Mouse (Mus musculus): ENCODE results near the gene Rbbp9. TPM values are rescaled to one million over a fixed set of nuclear protein-coding genes. Genes with fewer than 3 reads are reported as not detected.
"Not testable (repeated sequence)": the region's sequence is repeated elsewhere in the genome, so short reads cannot be mapped to it uniquely, and the experiment has no call there.

Rbbp9 gene
- polyA plus RNA-seq (2012; rRNA removed): 36.1 and 36.8 TPM in 2 replicates

DNA sequence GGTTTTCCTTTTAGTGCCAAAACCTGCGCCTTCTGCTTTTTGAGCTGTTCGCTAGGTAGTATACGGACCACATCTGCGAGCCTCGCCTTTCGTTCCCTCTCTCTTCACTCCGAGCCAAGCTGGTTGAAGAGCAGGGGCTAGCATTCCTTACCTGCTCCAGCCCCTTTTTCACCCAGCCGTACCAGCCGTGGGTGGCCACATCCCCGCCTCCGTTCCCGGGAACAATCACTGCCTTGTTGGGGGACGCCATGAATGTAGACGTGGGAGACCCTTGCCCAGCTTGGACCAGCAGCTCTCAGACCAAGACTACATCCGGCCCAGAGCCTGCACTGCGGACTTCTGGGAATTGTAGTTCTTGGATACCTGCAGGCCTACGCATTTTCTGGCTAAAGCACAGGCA is at the start of gene Rbbp9:
Gene Rbbp9 (minus strand): TSS at position 341 of the 400 bp plus-strand sequence.
- peak; percentile 47 for DNase-seq (ENCODE audit: low spot score)

DNA sequence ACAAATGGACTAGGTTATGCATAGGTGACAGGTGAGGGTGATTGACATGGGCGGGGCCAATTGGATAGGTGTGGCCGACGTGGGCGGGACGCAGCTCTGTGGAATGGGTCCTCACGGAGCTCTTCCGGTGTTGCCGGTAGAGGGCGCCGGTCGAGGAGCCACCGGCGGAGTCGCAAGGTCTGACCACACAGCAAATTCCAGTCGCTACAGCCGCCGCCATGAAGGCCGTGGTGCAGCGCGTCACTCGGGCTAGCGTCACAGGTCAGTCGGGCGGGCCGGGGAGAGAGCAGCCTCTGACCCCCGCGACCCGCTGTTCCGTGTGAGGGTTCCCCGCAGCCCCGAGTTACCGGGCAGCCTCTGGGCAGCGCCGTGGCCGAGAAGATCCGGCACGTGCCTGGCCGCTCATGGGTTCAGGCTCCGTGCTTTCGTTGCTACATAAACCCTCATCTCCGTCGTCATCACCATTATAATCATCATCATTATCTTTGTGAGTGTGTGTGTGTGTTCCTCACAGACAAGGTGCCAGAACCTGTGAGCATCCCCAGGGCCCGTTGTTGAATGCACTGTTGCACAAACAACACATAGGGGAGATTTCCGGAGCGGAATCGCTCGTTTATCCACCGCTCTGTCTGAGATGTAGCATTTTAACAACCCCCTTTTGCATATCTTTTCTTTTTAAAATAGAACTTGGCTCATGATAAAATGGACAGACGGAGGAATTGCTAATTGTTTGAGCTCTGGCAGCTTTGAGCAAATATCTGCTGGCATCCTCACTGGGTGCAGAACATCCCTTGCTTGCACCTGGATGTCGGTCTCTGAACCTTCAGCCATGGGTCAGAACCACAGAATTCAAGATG is 49.4 kb upstream of the Rbbp9 start, which contains the start of gene Dtd1:
Gene Dtd1 (plus strand): TSS at position 67 of the 857 bp plus-strand sequence.
- DNase-seq (ENCODE audit: low spot score): peak; percentile 79

DNA sequence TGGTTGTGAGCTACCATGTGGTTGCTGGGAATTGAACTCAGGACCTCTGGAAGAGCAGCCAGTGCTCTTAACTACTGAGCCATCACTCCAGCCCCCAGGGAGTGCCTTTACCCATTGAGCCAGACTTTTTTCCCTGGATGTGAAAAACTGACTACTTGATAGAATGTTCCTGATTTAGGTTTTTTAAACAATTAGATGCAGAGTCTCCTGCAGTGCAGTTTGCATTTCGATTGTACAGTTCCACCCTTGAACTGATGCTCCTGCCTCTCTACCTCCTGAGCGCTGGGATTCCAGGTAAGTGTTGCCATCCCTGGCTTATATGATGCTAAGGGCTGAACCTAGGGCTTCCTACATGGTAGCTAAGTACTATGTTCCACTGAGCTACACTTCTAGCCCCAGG is 47.3 kb upstream of the Rbbp9 start:
- DNase-seq (ENCODE audit: low spot score): no peak

DNA sequence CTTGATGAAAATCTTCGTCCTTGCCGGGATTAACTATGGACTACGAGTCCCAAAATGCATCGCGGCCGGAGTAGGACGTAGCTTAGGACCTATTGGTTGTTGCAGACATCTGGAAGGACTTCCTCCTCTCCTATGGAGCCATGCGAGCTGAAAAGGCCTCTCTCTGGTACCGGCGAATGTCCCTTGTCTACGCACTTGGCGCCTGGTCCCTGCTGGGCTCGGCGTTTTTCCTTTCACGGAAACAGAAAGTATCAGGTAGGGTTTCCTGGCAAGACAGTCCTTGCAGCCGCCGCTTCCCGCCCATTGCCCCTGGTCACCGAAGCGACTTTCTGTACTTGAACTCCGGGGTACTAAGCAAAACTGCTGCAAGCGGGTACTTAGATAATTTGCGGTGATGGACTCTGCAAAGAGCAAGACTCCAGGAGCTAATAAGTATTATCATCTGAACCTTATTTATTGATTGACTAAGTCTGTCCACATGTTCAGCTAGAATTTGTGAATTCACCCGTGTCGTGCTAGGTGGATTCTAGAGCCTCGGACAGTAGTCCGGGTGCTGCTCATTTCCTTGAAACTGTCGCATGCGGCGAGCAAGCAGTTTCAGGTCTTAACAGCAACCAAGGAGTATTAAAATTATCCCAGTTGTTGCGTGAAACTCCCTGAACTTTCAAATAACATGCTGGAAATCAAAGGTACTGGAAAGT is 43.4 kb upstream of the Rbbp9 start, which contains the start of gene Smim26:
Gene Smim26 (plus strand): TSS at position 104 of the 701 bp plus-strand sequence.
- peak; percentile 48 for DNase-seq (ENCODE audit: low spot score)

DNA sequence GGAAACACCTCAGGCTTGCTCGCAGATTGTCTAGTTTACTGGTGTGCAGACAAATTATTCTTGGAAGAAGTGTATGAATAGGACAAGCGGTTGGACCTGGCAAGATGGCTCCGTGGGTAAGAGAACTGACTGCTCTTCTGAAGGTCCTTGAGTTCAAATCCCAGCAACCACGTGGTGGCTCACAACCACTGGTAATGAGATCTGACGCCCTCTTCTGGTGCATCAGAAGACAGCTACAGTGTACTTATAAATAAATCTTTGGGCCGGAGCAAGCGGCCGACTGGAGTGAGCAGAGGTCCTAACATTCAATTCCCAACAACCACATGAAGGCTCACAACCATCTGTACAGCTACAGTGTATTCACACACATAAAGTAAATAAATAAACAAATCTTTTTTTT is 42.4 kb upstream of the Rbbp9 start:
- not testable (repeated sequence) for DNase-seq (ENCODE audit: low spot score)

DNA sequence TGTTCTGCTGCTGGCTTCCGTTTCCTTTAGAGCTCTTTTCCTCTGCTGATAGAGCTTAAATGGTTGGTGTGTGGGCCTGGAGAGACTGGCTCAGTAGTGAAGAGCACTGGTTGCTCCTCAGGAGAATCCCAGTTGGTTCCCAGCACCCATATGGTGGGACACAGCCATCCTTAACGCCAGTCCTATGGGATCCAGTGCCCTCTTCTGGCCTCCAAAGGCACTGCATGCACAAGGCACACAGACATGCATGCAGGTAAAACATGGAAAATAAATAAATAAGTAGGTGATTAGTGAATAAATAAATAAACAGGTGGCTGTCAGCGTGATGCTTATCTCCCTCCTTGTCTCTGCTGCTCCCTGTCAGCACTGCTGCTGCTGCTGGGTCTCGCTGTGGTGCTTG is 38.1 kb upstream of the Rbbp9 start:
- DNase-seq (ENCODE audit: low spot score): no peak

DNA sequence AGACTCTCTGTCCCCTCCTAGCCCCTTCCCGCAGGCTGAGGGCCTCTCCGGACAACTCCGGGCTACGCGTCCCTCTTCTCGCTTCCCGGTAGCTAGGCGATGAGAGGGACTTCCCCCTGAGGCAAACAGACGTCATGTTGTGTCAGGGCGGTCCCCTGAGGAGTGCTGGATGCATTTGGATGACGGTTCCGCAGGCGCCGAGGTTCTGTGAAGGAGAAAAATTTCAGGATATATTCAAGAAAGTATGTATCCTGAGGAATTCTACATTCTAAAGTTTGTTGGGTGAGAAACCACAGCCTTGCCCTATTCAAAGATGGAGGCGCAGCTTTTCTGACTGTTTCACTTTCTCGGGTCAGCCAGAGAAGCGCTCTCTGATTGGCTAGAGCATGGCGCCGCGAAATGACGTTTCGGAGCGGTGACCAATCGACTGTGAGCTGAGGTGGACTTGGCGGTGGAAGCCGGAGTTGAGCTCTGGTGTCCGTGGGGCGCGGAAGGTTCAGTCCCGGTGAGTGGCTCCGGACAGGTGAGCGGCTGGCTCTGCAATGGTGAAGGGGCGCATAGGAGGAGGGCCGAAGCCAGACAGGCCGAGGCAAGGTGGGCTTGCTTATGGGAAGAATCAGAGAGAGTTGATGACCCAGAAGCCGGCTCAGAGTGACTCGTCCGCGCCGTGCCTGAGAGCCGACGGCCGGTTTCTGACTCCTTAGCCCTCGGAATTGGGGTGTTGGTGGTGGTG is 5.3 kb upstream of the Rbbp9 start, which contains the start of gene Sec23b:
Gene Sec23b (plus strand): TSS at position 410 of the 733 bp plus-strand sequence.
- DNase-seq (ENCODE audit: low spot score): peak; percentile 85

DNA sequence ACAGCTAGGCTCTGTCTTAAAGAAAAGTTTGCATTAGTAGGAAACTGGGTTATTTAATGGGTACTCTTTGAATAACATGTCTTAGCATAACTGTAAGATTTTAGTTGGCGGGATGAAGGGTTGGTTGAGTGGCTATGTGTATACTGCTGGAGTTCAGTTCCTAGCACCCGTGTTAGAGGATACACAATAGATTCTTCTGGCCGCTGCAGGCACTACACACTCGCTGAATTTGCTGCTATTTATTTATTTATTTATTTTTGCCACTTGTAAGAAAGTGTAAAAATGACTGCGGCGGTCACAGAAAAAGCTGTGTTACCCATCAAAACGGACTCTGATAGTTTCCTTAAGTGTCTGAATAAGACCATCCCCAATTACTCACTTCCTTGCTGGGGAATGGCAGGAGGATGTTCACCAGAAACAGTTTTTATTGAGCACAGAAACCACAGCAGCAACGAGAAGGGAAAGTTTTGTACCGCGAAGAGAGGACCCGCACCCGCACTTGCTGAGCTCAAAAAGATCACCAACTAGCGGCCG is 4.7 kb upstream of the Rbbp9 start:
- DNase-seq (ENCODE audit: low spot score): no peak

DNA sequence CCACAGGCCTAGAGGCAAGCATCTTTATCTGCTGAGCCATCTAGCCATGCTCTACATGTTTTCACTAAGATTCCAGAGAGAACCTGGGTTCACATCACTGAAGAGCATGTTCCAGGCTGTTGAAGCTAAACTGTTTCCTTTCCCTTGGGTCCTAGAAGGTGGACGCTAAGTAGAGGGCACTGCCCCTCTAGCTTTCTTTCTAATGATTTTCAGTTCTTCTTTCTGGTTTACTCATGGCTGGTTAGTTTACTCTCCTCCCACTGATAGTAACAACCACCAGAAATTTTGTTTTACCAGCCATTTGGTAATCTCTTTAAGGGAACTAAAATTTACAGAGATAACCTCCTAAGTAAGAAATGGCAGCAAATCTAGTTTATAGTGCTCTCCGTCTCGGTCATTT is 3.2 kb upstream of the Rbbp9 start:
- no peak for DNase-seq (ENCODE audit: low spot score)

DNA sequence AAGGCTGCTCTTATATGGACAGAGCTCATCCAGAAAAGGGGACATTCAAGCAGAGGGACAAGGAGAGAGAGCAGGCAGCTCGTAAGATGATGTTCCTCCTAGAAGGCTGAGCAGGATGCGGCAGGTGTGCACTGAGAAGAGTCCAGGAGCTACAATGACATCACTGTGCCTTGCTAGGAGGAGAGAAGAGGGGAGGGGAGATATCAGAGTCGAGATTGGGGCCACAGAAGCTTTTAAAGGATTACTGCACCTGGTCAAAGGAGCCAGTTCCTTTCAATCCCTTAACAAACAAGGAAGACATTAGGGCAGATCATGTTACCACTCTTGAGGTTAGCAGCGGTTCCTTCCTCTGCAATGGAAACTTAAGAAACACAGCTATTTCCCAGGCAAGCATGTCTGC is 3.1 kb downstream of the Rbbp9 start:
- no peak for DNase-seq (ENCODE audit: low spot score)

DNA sequence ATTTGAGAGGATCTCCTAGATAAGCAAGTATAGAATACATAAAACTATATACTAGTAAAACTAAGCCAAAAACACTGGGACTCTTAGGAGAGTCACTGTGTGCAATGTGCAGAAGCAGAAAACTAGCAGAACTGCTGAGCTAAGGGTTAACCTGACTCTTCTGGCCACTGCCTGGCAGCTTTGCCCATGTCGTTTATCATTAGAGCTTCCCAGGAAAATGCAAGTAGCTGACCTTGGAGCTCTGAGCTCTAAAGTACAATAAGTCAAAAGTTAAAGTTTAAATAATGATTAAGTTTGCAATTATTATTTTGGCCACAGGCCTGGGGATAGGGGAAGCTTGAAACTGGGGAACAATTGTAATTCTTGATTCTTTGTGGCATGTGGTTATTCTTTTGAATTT is 5.2 kb downstream of the Rbbp9 start:
- no peak for DNase-seq (ENCODE audit: low spot score)

DNA sequence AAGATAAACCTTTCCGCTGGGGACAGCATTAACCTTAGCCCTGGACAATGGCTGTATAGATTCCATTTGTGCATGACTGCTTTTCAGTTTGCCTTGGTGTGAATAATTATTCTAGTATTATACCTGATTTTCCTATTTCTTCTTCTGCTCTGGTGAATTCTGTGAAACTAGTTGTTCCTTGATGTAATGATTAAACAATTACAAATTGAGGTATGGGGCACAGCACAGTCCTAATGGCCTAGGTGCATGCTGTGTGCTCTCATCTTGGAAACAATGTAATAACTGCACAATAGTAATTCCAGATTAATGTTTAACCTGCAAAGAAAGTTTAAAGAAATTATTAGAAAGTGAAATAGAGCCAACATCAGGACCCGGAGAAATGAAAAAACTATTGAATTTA is 5.6 kb downstream of the Rbbp9 start:
- DNase-seq (ENCODE audit: low spot score): no peak

DNA sequence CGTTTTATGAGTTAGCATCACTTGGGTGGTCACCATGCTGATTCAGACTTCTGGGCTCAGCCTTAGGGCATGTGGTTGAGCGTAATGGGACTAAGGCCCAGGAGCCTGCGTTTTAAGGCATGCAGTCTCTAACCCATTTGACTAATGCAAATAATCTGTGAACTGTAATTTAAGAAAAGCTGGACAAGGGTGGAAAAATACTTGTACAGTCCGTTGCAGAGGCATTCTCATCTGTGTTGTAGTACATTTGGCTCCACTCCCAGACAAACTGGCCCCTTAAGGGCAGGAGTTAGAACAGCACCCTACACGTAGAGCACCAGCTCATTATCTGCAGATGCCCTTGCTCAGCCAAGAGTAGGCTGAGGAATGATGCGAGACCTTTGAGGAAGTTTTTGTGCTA is 6.0 kb downstream of the Rbbp9 start:
- no peak for DNase-seq (ENCODE audit: low spot score)

DNA sequence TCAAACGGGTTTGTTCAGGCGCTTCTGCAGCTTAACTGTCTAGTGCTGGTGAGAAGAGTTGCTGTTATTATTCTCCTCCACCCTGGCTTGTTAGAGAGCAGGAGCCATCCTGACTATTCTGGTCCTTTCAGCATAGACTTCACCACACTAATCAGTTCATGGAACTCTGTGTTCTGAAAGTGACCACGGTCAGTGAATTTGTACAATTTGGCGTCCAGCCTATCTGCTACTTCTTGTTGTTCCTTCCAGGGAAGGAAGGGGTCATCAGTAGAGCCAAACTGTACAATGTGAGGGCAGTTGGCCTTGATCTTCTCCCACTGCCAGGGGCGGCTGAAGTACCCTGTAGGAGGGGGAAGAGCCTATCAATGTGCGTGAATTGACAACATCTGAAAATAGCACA is 7.0 kb downstream of the Rbbp9 start:
- no peak for DNase-seq (ENCODE audit: low spot score)

DNA sequence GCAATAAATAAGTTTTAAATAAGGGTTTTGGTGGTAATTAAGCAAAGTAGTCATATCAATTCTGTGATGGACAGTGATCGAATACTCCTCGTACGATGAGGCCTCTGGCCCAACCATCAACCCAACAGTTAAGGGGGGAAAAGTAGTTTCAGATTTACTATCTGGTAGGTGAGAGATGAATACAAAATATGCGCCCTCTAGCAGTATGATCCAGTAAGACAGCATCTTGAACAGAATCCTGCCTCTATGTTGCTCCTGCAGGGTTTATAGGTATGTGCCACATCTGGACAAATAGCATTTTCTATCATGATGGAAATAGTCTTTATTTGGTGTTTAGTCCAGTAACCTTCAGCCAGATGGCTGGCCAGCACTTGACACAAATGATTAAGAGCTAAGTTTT is 9.4 kb downstream of the Rbbp9 start:
- DNase-seq (ENCODE audit: low spot score): no peak

DNA sequence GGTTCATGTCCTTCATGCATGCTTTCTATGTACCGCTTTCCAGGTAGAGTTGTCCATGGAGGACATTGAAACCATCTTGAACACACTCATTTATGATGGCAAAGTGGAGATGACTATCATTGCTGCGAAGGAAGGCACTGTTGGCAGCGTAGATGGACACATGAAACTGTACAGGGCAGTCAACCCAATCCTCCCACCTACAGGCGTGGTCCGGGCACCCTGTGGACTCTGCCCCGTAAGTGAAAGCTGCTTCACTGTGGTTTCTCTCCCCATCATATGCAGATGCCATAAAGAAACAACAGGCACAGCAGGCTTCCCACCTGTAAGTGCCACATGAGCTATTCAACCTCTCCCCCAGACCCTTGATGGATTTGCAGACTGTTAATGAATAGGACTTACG is 13.5 kb downstream of the Rbbp9 start:
- no peak for DNase-seq (ENCODE audit: low spot score)

DNA sequence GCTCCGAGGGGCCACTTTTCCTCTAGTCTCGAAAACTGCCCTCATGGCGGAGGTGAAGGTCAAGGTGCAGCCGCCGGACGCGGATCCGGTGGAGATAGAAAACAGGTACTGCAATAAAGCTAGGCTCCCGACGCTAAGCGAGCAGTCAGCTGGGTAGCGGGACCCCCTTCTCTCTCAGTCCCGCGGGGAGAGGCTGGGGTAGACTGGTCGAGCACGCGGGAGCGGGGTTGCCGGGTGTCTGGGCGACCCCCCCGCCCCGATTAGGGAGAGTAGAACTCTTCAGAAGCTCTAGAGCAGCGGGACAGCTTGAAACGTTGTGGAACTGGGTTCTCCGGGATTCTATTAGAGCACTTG is 22.9 kb downstream of the Rbbp9 start:
- no peak for DNase-seq (ENCODE audit: low spot score)

DNA sequence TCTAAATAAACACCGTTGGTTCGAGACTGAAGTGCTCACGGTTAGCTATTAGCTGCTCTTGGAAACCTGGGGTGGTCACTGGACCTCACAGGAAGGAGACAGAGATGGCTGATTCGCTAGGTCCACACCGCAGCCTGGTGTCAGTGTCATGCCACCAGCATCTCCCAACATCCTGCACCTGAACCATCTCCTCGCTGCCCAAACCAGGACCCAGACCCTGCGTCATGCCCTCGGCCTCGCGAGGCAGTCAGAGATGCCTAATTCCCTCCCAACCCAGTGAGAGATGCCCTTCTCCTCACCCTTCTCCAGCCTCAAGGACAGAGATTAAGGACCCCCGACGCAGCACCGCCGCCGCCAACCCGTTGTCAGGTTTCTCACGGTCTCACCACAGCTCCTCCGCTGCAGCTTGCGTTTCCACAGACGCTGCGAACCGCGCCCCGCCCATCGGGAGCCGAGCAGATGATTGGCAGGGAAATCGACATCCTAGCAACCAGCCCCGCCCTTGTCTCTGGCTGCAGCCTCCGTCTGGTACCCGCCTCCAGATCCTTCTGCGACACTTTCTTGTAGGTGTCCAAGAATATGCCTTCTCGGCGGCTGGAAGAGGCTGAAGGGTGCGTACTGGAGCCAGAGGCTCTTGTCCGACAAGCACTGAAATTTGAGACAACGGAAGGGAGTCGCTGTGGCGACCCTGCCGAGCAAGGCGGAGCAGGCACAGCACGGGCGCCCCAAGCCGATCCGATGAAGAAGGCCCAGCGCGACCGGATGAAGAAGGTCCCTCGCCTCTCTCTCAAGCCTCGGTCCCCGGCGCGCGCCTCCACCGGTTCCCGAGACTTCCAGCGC is 23.5 kb downstream of the Rbbp9 start, which contains the start of the genes Dzank1 and Polr3f:
Gene Dzank1 (minus strand): TSS at position 434 of the 840 bp plus-strand sequence.
Gene Polr3f (plus strand): TSS at position 738 of the 840 bp plus-strand sequence.
- peak; percentile 93 for DNase-seq (ENCODE audit: low spot score)

DNA sequence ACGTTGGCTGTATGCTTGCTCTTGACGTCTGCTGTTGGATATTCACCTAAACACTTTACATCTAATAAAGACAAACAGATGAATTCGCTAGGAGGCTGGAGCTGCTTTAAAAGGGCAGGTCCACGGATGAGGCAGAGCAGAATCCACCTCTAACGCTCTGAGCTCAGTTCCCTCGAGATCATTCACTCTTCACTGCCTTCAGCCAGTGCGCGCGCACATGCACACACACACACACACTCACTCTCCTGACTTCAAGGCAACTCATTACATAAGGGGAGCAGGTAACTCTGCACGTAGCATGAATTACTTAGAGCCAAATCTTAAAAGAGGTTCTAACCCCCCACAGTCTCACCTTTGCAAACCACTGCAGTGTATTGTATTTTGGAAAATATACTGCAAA is 24.8 kb downstream of the Rbbp9 start:
- DNase-seq (ENCODE audit: low spot score): no peak

DNA sequence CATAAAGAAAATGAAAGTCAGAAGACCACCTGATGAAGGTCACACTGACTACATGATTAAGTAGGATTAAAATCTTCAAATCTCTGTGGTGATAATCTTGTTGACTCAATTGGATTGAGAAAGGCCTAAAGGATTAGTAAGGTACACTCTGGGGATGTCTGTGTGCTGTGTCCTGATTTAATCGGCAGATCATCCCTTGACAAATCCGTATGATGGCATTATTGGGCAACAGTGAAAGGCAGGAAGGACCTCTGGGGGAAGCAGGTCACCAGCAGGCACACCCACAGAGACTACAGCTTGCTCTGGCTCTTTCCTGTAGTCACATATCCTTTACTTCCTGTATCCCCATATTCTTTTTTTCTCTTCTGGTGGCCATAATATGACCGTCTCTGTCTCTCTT is 30.9 kb downstream of the Rbbp9 start:
- DNase-seq (ENCODE audit: low spot score): no peak

DNA sequence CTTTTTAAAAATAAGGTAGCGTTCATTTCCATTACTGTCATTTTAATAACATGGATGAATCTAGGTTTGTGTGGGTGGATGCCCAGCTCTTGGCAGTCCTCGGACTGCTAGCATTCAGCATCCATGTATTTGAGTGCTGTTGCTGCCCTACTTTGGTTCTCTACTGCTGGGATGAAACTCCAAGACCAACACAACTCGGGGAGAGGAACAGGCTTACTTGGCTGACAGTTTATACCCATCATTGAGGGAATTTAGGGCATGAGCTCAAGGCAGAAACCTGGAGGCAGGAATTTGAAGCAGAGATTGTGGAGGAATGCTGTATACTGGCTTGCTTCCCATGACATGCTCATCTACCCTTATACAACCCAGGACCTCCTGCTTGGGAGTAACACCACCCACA is 36.0 kb downstream of the Rbbp9 start:
- no peak for DNase-seq (ENCODE audit: low spot score)

Data from urinary bladder, adult 2 months (tissue).